ENCODE assay signal across 8 mouse cellular contexts in genomic region chr10:66741819-66742218, GRCm38 (mm10).
DNase-seq lines count a peak whose midpoint lies in the region; ATAC-seq and TF ChIP-seq lines count a peak whose summit lies in the region.

No protein-coding gene starts in this region.

- WGBS in forebrain, postnatal 0 days = 70% methylated on average over 3 of the region's 3 CpGs
- 72% methylated on average over 3 of the region's 3 CpGs for WGBS in forebrain, embryonic 13.5 days
- WGBS in midbrain, postnatal 0 days = 73% methylated on average over 3 of the region's 3 CpGs
- WGBS in midbrain, embryonic 16.5 days = 74% methylated on average over 3 of the region's 3 CpGs

- H3K4me2 ChIP-seq in forebrain, postnatal 0 days (ENCODE audit: low read depth) = no peak overlapping the region
- H3K4me2 ChIP-seq in forebrain, embryonic 13.5 days = no peak overlapping the region
- H3K4me2 ChIP-seq in midbrain, postnatal 0 days (ENCODE audit: low read depth, low read length, poor library complexity, severe bottlenecking) = no peak overlapping the region
- H3K4me2 ChIP-seq in midbrain, embryonic 16.5 days (ENCODE audit: low read length) = no peak overlapping the region
- no peak overlapping the region for H3K4me2 ChIP-seq in myocyte (ENCODE audit: low read depth)

- no peak overlapping the region for H3K9ac ChIP-seq in forebrain, postnatal 0 days
- H3K9ac ChIP-seq in forebrain, embryonic 13.5 days = no peak overlapping the region
- no peak overlapping the region for H3K9ac ChIP-seq in midbrain, postnatal 0 days (replicated peaks; ENCODE audit: low read length, poor library complexity, severe bottlenecking)
- no peak overlapping the region for H3K9ac ChIP-seq in midbrain, embryonic 16.5 days (ENCODE audit: low read depth, low read length)

- no peak for DNase-seq in forebrain, postnatal 0 days
- DNase-seq in midbrain, postnatal 0 days (ENCODE audit: low spot score) = no peak
- peak; percentile 62 for DNase-seq in embryo, embryonic 10.5 days (ENCODE audit: low spot score)
- no peak for DNase-seq in layer of hippocampus, adult 9-11 months

- H3K4me3 ChIP-seq in forebrain, postnatal 0 days (ENCODE audit: low read depth, low read length) = no peak overlapping the region
- H3K4me3 ChIP-seq in forebrain, embryonic 13.5 days = no peak overlapping the region
- no peak overlapping the region for H3K4me3 ChIP-seq in midbrain, postnatal 0 days (ENCODE audit: low read depth, low read length)
- no peak overlapping the region for H3K4me3 ChIP-seq in midbrain, embryonic 16.5 days (ENCODE audit: low read depth, low read length)
- H3K4me3 ChIP-seq in myocyte = no peak overlapping the region

- ATAC-seq in forebrain, postnatal 0 days = no peak
- no peak for ATAC-seq in forebrain, embryonic 13.5 days
- no peak for ATAC-seq in midbrain, postnatal 0 days (ENCODE audit: low FRiP score)
- ATAC-seq in midbrain, embryonic 16.5 days = no peak
- ATAC-seq in erythroid progenitor cell, adult 5-6 weeks (replicated peaks; ENCODE audit: low FRiP score, poor library complexity, severe bottlenecking) = no peak

- H3K27ac ChIP-seq in forebrain, postnatal 0 days (ENCODE audit: low read depth, low read length) = no peak overlapping the region
- no peak overlapping the region for H3K27ac ChIP-seq in forebrain, embryonic 13.5 days
- H3K27ac ChIP-seq in midbrain, postnatal 0 days (ENCODE audit: low read depth, low read length) = no peak overlapping the region
- H3K27ac ChIP-seq in midbrain, embryonic 16.5 days (ENCODE audit: low read length) = no peak overlapping the region

- no peaks in the 10 kb centered on the region for H3K27me3 ChIP-seq in forebrain, postnatal 0 days (ENCODE audit: insufficient read depth, low read length)
- no peaks in the 10 kb centered on the region for H3K27me3 ChIP-seq in forebrain, embryonic 13.5 days
- no peaks in the 10 kb centered on the region for H3K27me3 ChIP-seq in midbrain, postnatal 0 days (ENCODE audit: insufficient read depth, low read length)
- H3K27me3 ChIP-seq in midbrain, embryonic 16.5 days (ENCODE audit: control insufficient read depth, insufficient read depth, low read depth, low read length) = no peaks in the 10 kb centered on the region
- no peaks in the 10 kb centered on the region for H3K27me3 ChIP-seq in myocyte (ENCODE audit: control insufficient read depth, insufficient read depth, insufficient read length)

- TF ChIP-seq CTCF in forebrain, postnatal 0 days (IDR thresholded peaks at IDR 0.05; ENCODE audit: low read depth) = peak; percentile 23; the same call in 1 of the 2 replicates
- TF ChIP-seq CTCF in midbrain, postnatal 0 days (IDR thresholded peaks at IDR 0.05) = peak; percentile 54

- no peak for TF ChIP-seq POLR2A in myocyte (IDR thresholded peaks at IDR 0.05; ENCODE audit: insufficient read length, low read depth)

- no peaks in the 10 kb centered on the region for H3K4me1 ChIP-seq in forebrain, postnatal 0 days (ENCODE audit: insufficient read depth)
- H3K4me1 ChIP-seq in forebrain, embryonic 13.5 days = 0 out of 2 replicates have a peak, but pooled peaks cover 2% of the 10 kb centered on the region
- no peaks in the 10 kb centered on the region for H3K4me1 ChIP-seq in midbrain, postnatal 0 days (ENCODE audit: insufficient read depth, low read length)
- no peaks in the 10 kb centered on the region for H3K4me1 ChIP-seq in midbrain, embryonic 16.5 days (ENCODE audit: control insufficient read depth, insufficient read depth, low read length)

- no peaks in the 10 kb centered on the region for H3K79me2 ChIP-seq in myocyte (ENCODE audit: control insufficient read depth, insufficient read depth)

- H3K9me3 ChIP-seq in forebrain, postnatal 0 days (ENCODE audit: low read length) = no peaks in the 10 kb centered on the region
- no peaks in the 10 kb centered on the region for H3K9me3 ChIP-seq in forebrain, embryonic 13.5 days (replicated peaks)
- no peaks in the 10 kb centered on the region for H3K9me3 ChIP-seq in midbrain, postnatal 0 days (ENCODE audit: low read length)
- no peaks in the 10 kb centered on the region for H3K9me3 ChIP-seq in midbrain, embryonic 16.5 days (replicated peaks; ENCODE audit: control insufficient read depth, low read length, poor library complexity, severe bottlenecking)

- no peak overlapping the region for H3ac ChIP-seq in myocyte (ENCODE audit: control insufficient read depth, insufficient read length)

- no peaks in the 10 kb centered on the region for H3K36me3 ChIP-seq in forebrain, postnatal 0 days (ENCODE audit: insufficient read depth)
- H3K36me3 ChIP-seq in forebrain, embryonic 13.5 days (ENCODE audit: poor library complexity, severe bottlenecking) = no peaks in the 10 kb centered on the region
- no peaks in the 10 kb centered on the region for H3K36me3 ChIP-seq in midbrain, postnatal 0 days (ENCODE audit: insufficient read depth, low read length)
- H3K36me3 ChIP-seq in midbrain, embryonic 16.5 days (ENCODE audit: control insufficient read depth, insufficient read depth, low read length) = no peaks in the 10 kb centered on the region
- no peaks in the 10 kb centered on the region for H3K36me3 ChIP-seq in myocyte (ENCODE audit: control insufficient read depth, insufficient read depth)

TF ChIP-seq in myocyte, 11 proteins besides CTCF, POLR2A, EP300 and RAD21:
- TF ChIP-seq MYOD1 (IDR thresholded peaks at IDR 0.05; ENCODE audit: control insufficient read depth in 1 of 3, insufficient read length in 2 of 3, low read depth in 2 of 3) (no peak), SRF (IDR thresholded peaks at IDR 0.05; ENCODE audit: control insufficient read depth, insufficient read length, low read depth) (no peak), USF1 (IDR thresholded peaks at IDR 0.05; ENCODE audit: low read depth) (peak; percentile 44), TCF12 (IDR thresholded peaks at IDR 0.05; ENCODE audit: insufficient read depth, poor library complexity, severe bottlenecking) (no peak)
